Mouse (Mus musculus) testis, postnatal 14 days (tissue): Measurements from ENCODE around the gene Slc25a17.

Source experiments
- DNase-seq: peaks from one replicate; pipeline ENCODE4 v3.0.0; 2021; ENCODE audit warnings: low spot score

The Slc25a17 gene

DNA sequence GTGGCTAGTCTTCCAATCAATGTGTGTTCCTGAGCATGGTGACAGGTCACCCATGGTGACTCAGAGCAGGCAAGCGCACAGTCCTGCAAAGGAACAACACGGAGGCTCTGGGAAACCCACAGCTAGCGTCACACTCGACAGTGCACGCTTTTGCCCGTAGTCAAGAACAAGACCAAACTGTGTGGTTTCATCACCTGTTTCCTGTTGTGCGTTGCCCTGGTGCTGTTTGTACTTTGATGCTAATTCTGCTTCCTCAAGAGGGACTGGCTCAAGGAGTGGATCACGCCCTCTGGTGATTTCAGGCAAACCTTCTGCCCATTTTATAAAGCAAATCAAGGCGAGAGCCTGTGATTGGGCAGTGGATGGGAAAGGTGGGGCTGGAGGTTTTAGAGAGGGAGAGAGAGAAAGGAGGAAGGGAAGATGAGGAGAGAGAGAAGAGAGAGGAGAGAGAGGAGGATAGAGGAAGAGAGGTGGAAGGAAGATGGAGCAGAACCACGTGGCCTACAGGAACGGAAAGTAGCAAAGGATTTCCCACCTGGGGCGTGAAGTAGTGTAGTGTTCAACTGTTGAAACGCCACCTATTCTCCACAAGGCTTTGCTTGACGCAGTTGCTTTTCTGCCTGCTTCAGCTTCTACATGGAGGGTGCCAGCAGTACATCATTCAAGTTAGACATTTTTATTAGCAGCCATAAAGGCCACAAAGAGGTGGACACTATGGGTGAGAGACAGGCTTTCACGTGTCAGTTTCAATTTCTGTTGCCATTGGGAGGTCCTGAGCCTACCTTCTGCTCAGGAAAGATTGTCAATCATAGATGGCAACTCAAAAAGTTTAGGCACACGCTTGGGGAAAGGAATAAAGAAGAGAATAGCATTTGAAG lies 59.2 kb downstream of the Slc25a17 start:
- no peak for DNase-seq

DNA sequence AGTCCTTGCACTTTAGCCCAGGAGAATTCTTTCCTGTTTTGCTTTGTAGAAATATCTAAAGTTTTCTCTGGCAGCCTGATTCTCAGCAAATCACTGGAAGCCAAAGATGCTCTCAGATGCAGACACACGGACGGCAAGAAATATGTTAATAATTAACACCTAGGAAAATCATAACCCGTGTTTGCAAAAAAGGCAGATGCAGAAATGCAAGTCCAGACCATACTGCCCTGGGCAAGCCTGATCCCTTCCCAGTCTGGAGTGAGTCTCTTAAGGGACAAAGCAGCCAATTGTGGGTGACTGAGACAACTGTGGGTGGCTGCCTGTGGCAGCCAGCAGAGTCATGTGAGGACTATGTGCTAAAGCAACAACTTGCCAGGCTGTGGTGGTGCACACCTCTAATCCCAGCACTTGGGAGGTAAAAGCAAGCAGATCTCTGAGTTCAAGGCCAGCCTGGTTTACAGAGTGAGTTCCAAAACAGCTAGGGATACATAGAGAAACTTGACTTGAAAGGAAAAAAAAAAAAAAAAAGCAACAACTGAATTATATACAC lies 60.0 kb downstream of the Slc25a17 start:
- DNase-seq, result no peak

DNA sequence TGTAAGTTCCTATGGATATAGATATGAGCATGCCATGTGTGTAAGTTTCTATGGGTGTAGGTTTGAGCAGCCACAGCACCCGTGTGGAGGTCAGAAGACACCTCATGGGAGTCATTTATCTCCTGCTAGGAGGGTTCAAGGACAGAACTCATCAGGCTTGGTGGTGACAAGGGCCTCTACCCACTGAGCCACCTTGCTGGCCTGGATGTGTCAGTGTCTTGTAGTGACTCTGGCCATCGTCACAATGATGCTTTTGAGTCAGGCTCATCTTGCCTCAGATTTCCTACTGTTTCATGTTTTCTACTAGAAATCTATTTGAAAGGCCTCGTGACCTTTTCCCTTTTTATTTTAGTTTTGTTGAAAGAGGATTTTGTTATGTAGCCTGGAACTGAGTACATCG lies 61.1 kb downstream of the Slc25a17 start:
- no peak for DNase-seq

DNA sequence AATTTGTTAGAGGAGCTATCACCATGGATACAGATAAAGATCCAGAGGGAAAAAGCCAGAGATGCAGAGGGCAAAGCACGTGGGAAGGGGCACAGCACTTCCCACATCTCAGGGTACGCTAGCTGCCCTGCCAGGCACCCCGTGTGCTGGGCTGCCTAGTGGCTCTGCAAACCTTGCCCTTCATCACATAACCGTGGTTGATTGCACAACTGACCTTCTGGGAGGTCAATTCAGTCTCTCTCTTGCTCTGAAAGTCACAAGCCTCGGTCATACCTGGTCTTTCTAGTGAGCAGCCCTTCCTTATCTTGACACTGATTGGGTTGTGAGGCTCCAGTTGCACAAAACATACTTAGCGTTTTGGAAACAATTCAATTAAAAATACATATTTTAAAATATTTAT lies 62.4 kb downstream of the Slc25a17 start:
- DNase-seq, result no peak

- no peak for DNase-seq
Observed at GRCm38 (mm10) chr15:81297543-81297942, 63.1 kb downstream of the Slc25a17 start.

GRCm38 (mm10) chr15:81294897-81295296 lies 65.7 kb downstream of the Slc25a17 start:
- no peak for DNase-seq

DNA sequence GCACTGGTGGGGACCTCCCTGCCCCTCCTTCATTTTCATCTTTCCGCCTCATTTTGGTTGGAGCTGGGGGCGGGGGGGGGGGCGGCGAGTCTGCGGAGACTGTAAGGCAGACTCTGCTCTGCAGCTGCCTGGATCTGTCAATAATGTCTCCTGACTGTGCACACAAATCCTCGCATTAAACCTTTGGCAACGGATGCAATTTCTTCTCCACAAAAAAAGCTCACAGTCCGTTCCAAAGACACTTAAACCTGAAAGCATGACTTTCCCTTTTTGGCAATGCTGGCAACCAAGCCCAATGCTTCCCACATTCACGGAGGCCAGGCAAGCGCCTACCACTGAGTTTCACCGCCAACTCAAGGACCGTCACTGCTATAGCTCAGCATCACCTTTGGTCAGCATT lies 66.2 kb downstream of the Slc25a17 start:
- no peak for DNase-seq

DNA sequence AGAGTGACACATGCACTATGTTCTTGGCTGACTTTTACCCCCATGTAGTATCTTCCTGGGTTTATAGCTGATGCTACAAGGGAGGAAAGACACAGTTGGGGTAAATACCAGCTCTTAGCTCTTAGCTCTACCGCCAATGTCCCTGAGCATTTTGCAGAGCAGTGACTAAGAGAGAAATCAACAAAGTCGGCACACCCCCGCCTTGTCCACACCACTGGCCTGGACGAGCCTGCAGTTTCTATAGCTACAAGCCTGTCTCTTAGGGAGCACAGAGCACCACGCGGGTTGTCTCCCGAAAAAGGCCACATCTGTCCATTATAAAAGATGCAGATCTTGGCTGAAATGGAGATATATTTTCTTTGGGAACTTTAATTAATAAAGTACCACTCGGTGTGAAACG lies 69.9 kb downstream of the Slc25a17 start:
- no peak for DNase-seq

DNA sequence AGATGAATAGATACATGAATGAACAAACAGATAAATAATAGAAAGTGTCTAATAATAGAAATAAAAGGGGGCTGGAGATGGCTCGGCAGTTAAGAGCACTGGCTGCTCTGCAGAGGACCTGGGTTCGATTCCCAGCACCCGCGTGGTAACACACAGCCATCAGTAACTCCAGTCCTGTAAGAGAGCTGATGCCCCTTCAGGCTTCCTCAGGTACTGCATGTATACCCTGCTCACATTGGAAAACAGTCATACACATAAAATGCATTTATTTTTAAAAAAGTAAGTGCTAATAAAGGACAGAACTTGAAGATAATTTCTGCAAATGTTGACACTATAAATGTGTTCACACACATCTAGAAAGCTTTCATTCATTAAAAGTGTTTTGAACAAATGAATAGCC lies 70.4 kb downstream of the Slc25a17 start:
- no peak for DNase-seq

- DNase-seq, result no peak
Observed at GRCm38 (mm10) chr15:81284121-81284734, 76.4 kb downstream of the Slc25a17 start.

- no peak for DNase-seq
Observed at GRCm38 (mm10) chr15:81278699-81279098, 81.9 kb downstream of the Slc25a17 start.

DNA sequence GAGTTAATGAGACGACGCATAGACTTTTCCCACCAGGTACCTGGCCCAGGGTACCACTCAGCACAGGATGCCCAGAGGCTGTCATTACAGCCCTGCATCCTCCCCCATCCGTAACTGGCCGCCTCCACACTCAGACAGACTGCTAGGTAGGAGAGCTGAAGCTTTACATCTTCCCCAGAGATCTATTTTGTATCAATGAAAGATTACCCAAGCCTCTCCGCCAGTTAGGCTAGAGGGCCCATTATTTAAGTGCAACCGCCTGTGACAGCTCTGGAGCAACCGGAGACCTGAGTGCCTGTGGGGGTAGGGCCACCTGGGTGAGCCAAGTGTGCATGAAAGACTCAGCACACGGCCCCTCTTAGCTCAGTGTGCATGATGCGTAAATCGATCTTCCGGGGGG lies 82.7 kb downstream of the Slc25a17 start:
- DNase-seq, result no peak

- no peak for DNase-seq
Observed at GRCm38 (mm10) chr15:81273361-81273760, 87.3 kb downstream of the Slc25a17 start.

- DNase-seq, result no peak
Observed at GRCm38 (mm10) chr15:81272305-81273053, 88.1 kb downstream of the Slc25a17 start.
